ENCODE assay signal across 8 mouse cellular contexts in the genomic region with DNA sequence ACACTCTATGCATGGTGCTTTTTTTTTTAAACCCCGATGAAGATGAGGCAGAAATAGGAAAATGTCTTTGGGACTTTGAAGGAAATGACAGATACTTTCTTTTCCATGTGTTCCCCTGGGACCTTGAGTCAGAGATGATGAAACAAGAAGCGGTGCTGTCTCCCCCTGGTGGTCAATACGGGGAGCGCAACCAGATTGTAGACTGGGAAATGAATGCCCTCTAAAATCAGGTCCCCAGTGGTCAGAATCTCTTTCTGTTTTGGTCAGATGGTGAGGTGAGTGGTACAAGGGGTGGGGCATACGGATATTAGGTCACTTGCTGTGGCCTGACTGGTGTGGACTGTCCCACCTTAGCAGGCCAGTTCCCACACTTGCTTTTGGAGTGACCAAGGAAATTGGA. TPM values are rescaled to one million over a fixed set of nuclear protein-coding genes. Genes with fewer than 3 reads are reported as not detected.
DNase-seq lines count a peak whose midpoint lies in the region; ATAC-seq and TF ChIP-seq lines count a peak whose summit lies in the region.

No protein-coding gene starts in this region.

- no peak overlapping the region for H3K4me2 ChIP-seq in CH12.LX (ENCODE audit: insufficient read depth, low read depth, poor library complexity, severe bottlenecking)
- no peak overlapping the region for H3K4me2 ChIP-seq in liver, embryonic 14.5 days (ENCODE audit: low read depth)

- H3K27ac ChIP-seq in CH12.LX (ENCODE audit: insufficient read depth, low read depth), result no peak overlapping the region
- no peak overlapping the region for H3K27ac ChIP-seq in liver, embryonic 14.5 days

- WGBS in liver, embryonic 14.5 days (ENCODE audit: insufficient replicate concordance), result 4% methylated on average over 5 of the region's 5 CpGs

- in situ Hi-C loops in CH12.LX (cut with MboI; ENCODE audit: low pct_ligation_motif_present, low pct_unique_long_range_greater_than_20kb, low sequenced_read_pairs), result no loop called here

- H3K79me2 ChIP-seq in CH12.LX (replicated peaks; ENCODE audit: control insufficient read depth, extremely low read depth, insufficient read depth, poor library complexity, severe bottlenecking), result no peaks in the 10 kb centered on the region

- peak; percentile 58 for DNase-seq in 3134 (ENCODE audit: extremely low read depth, insufficient read length, low spot score)
- DNase-seq in CH12.LX (ENCODE audit: extremely low read depth), result peak; percentile 92
- DNase-seq in c-Kit-negative CD71-positive TER-119-positive erythroid progenitor cells, embryonic 14.5 days (ENCODE audit: low read depth, low spot score), result peak; percentile 68
- peak; percentile 29 for DNase-seq in fibroblast of lung, adult 2 months (ENCODE audit: low read depth)
- DNase-seq in kidney, adult 8-10 months, result peak; percentile 66 to 89
- peak; percentile 38 to 54 (median 39) for DNase-seq in liver, embryonic 14.5 days (ENCODE audit: low read depth in 3 of 3, low spot score in 3 of 3)
- peak; percentile 92 for DNase-seq in retina, embryonic 14.5 days (ENCODE audit: low spot score)
- peak; percentile 51 for DNase-seq in urinary bladder, adult 2 months (ENCODE audit: low spot score)

- H3K4me1 ChIP-seq in CH12.LX (ENCODE audit: control insufficient read depth in 1 of 2, insufficient read depth in 2 of 2), result peaks cover 5 to 14% of the 10 kb centered on the region in 2 experiments
- H3K4me1 ChIP-seq in liver, embryonic 14.5 days (replicated peaks; ENCODE audit: control insufficient read depth in 2 of 2, insufficient read depth in 2 of 2, low read length in 1 of 2), result peaks cover 10 to 14% of the 10 kb centered on the region in 2 experiments

- ATAC-seq in liver, embryonic 14.5 days (ENCODE audit: insufficient read depth), result no peak

- H3K27me3 ChIP-seq in CH12.LX (replicated peaks), result peaks cover 75% of the 10 kb centered on the region
- H3K27me3 ChIP-seq in liver, embryonic 14.5 days (ENCODE audit: control insufficient read depth, insufficient read depth, low read length), result no peaks in the 10 kb centered on the region; the same call in 1 of the 2 replicates

- H3K9me3 ChIP-seq in CH12.LX (replicated peaks; ENCODE audit: low read length), result no peaks in the 10 kb centered on the region
- no peaks in the 10 kb centered on the region for H3K9me3 ChIP-seq in liver, embryonic 14.5 days (ENCODE audit: control insufficient read depth, low read length)

- dilution Hi-C loops in CH12.LX (cut with MboI; ENCODE audit: extremely low pct_ligation_motif_present, extremely low pct_unique_long_range_greater_than_20kb, low sequenced_read_pairs), result no loop called here

- peak; percentile 58 for TF ChIP-seq RAD21 in CH12.LX (IDR thresholded peaks at IDR 0.05; ENCODE audit: low read depth, low read length)

- H3K36me3 ChIP-seq in CH12.LX (replicated peaks in 1 of 2; ENCODE audit: control insufficient read depth in 1 of 2, insufficient read depth in 1 of 2, low read length in 1 of 2), result no peaks in the 10 kb centered on the region
- no peaks in the 10 kb centered on the region for H3K36me3 ChIP-seq in liver, embryonic 14.5 days (replicated peaks; ENCODE audit: control insufficient read depth, insufficient read depth, low read depth)

- TF ChIP-seq CTCF in CH12.LX (conservative IDR thresholded peaks at IDR 0.05 in 1 of 2, IDR thresholded peaks at IDR 0.05 in 1 of 2; ENCODE audit: low read depth in 2 of 2, low read length in 2 of 2), result peak; percentile 93 to 96
- peak; percentile 96 for TF ChIP-seq CTCF in liver, embryonic 14.5 days (IDR thresholded peaks at IDR 0.05; ENCODE audit: low read depth)

- H3K4me3 ChIP-seq in CH12.LX (replicated peaks in 1 of 3; ENCODE audit: low read depth in 2 of 3, low read length in 2 of 3, poor library complexity in 1 of 3), result no peak overlapping the region
- H3K4me3 ChIP-seq in liver, embryonic 14.5 days (ENCODE audit: insufficient read depth in 1 of 2, low read depth in 2 of 2, low read length in 2 of 2), result no peak overlapping the region

- no peak overlapping the region for H3K9ac ChIP-seq in CH12.LX (ENCODE audit: insufficient read depth, low read depth)
- H3K9ac ChIP-seq in liver, embryonic 14.5 days (replicated peaks), result no peak overlapping the region

- peak; percentile 79 for TF ChIP-seq EP300 in CH12.LX (IDR thresholded peaks at IDR 0.05; ENCODE audit: low read length)
- TF ChIP-seq EP300 in liver, embryonic 14.5 days (IDR thresholded peaks at IDR 0.05; ENCODE audit: low read depth), result no peak

- TF ChIP-seq POLR2A in CH12.LX (IDR thresholded peaks at IDR 0.05; ENCODE audit: low read depth, low read length), result no peak

TF ChIP-seq in CH12.LX, 34 proteins besides CTCF, POLR2A, EP300 and RAD21:
- peak; percentile 52; the same call in 1 of the 2 replicates for TF ChIP-seq JUN (IDR thresholded peaks at IDR 0.05; ENCODE audit: insufficient read depth, low read depth, low read length)
- peak; percentile 30; the same call in 1 of the 2 replicates for TF ChIP-seq MEF2A (IDR thresholded peaks at IDR 0.05; ENCODE audit: borderline replicate concordance, low read depth, low read length)
- no peak for TF ChIP-seq MAZ (IDR thresholded peaks at IDR 0.05; ENCODE audit: low read depth, low read length)
- TF ChIP-seq KAT2A (IDR thresholded peaks at IDR 0.05; ENCODE audit: insufficient replicate concordance, low read length), result 0 out of 2 replicates have a peak, but pooled peaks have one; percentile 65
- TF ChIP-seq TCF12 (IDR thresholded peaks at IDR 0.05; ENCODE audit: low read depth, low read length), result peak; percentile 31; the same call in 1 of the 2 replicates
- TF ChIP-seq ZKSCAN1 (IDR thresholded peaks at IDR 0.05; ENCODE audit: borderline replicate concordance, low read depth, low read length), result no peak
- TF ChIP-seq RCOR1 (conservative IDR thresholded peaks at IDR 0.05; ENCODE audit: low read depth, low read length), result no peak
- peak; percentile 57; the same call in 1 of the 2 replicates for TF ChIP-seq ZNF384 (IDR thresholded peaks at IDR 0.05; ENCODE audit: low read depth, low read length)
- TF ChIP-seq NELFE (IDR thresholded peaks at IDR 0.05; ENCODE audit: low read depth, low read length), result peak; percentile 43; the same call in 1 of the 2 replicates
- TF ChIP-seq JUND (conservative IDR thresholded peaks at IDR 0.05; ENCODE audit: low read depth, low read length), result peak; percentile 71
- TF ChIP-seq ETS1 (conservative IDR thresholded peaks at IDR 0.05; ENCODE audit: low read depth, low read length), result peak; percentile 61
- peak; percentile 78 for TF ChIP-seq SMC3 (IDR thresholded peaks at IDR 0.05; ENCODE audit: low read depth, low read length)
- peak; percentile 58; the same call in 1 of the 2 replicates for TF ChIP-seq SIN3A (IDR thresholded peaks at IDR 0.05; ENCODE audit: low read length)
- TF ChIP-seq IRF4 (IDR thresholded peaks at IDR 0.05; ENCODE audit: low read depth, low read length), result peak; percentile 75
- TF ChIP-seq GABPA (IDR thresholded peaks at IDR 0.05; ENCODE audit: insufficient replicate concordance, low read depth, low read length), result no peak

RNA-seq across cellular contexts. Expression of gene Fahd2a, which starts 9.4 kb away (rescaled TPM):
- total RNA-seq in CH12.LX (2012; rRNA removed) (8.6 and 9.9 TPM in 2 replicates), CH12.LX (2014; rRNA removed) (6.6 and 8.1 TPM in 2 replicates)
- polyA plus RNA-seq in CH12.LX (2012; ENCODE audit: insufficient read length, low read depth), result 4.5 and 5.2 TPM in 2 replicates
- polyA plus RNA-seq in liver, embryonic 14.5 days (2012; rRNA removed), result 6.8 and 7.9 TPM in 2 replicates
- polyA plus RNA-seq in liver, embryonic 14.5 days (2014; fragmentation: Nextera tagmentation; extraction: Ambion mirVana), result 15.1 and 20.0 TPM in 2 replicates
- polyA plus RNA-seq in urinary bladder, adult 2 months (2012; rRNA removed), result 30.4 and 41.2 TPM in 2 replicates

RNA-seq across cellular contexts. Expression of gene Gpat2, which starts 28.8 kb away (rescaled TPM):
- 0.17 and 0.21 TPM in 2 replicates for total RNA-seq in CH12.LX (2012; rRNA removed)
- total RNA-seq in CH12.LX (2014; rRNA removed), result 0.19 TPM in 2 replicates
- polyA plus RNA-seq in CH12.LX (2012; ENCODE audit: insufficient read length, low read depth), result 0.45 and 0.63 TPM in 2 replicates
- 0.26 and 0.45 TPM in 2 replicates for polyA plus RNA-seq in liver, embryonic 14.5 days (2012; rRNA removed)
- 0.32 and 0.33 TPM in 2 replicates for polyA plus RNA-seq in liver, embryonic 14.5 days (2014; fragmentation: Nextera tagmentation; extraction: Ambion mirVana)
- 0.24 and 0.32 TPM in 2 replicates for polyA plus RNA-seq in urinary bladder, adult 2 months (2012; rRNA removed)

Comparison
In these comparisons a context has a peak if more than half of its experiments do, and no peak if none do; other contexts are left out.
1. DNase-seq: peak in every context shown above with its lines; median percentile 92 in CH12.LX; 92 in retina, embryonic 14.5 days; 78 in kidney, adult 8-10 months; 68 in c-Kit-negative CD71-positive TER-119-positive erythroid progenitor cells, embryonic 14.5 days; 58 in 3134; 51 in urinary bladder, adult 2 months; 39 in liver, embryonic 14.5 days; 29 in fibroblast of lung, adult 2 months.